Mouse (Mus musculus): ENCODE measurements around the gene Trp53i11.

DNA sequence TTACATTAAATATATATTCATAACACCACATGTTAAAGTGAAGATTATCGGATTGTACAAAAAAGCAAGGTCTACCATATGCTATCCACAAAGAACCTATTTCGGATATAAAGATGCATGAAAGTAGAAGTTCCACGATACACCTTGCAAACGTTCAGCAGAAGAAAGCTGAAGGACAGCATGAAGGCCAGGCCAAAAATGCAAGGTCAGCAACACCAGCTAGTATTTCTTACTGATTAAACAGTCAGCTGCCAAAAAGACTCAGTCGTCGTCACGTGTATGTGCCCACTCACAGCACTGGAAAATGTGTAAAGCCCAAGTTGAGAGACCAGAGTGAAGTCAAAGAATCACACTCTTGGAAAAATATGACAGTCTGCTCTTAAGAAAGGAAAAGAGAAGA lies 47.9 kb upstream of the Trp53i11 start:
- TF ChIP-seq POLR2A (IDR thresholded peaks at IDR 0.05; ENCODE audit: low read depth, low read length) (no peak), CTCF (IDR thresholded peaks at IDR 0.05; ENCODE audit: borderline replicate concordance, insufficient read depth, low read length) (no peak)

All from embryonic fibroblast, embryonic 13.5 days (primary cell).